Mouse (Mus musculus) adipocyte (in vitro differentiated cells): ENCODE measurements around the gene Fam241b.

Experiments
- DNase-seq: peaks from one replicate; pipeline ENCODE4 v3.0.0-alpha.2; 2016; ENCODE audit warnings: low spot score

Fam241b gene

GRCm38 (mm10) chr10:62070636-62071035 is 73.1 kb downstream of the Fam241b start:
- no peak for DNase-seq

GRCm38 (mm10) chr10:62069946-62070345 is 73.8 kb downstream of the Fam241b start:
- DNase-seq, result no peak

- DNase-seq, result no peak
Observed at GRCm38 (mm10) chr10:62069398-62069797, 74.3 kb downstream of the Fam241b start.

- DNase-seq, result no peak
Observed at GRCm38 (mm10) chr10:62068532-62068931, 75.2 kb downstream of the Fam241b start.

- DNase-seq, result no peak
Observed at GRCm38 (mm10) chr10:62066213-62066612, 77.5 kb downstream of the Fam241b start.

- no peak for DNase-seq
Observed at GRCm38 (mm10) chr10:62062786-62063185, 80.9 kb downstream of the Fam241b start.

GRCm38 (mm10) chr10:62060969-62061678 is 82.6 kb downstream of the Fam241b start:
- no peak for DNase-seq

- DNase-seq, result no peak
Observed at GRCm38 (mm10) chr10:62060224-62060913, 83.4 kb downstream of the Fam241b start.

- no peak for DNase-seq
Observed at GRCm38 (mm10) chr10:62058508-62059375, 85.0 kb downstream of the Fam241b start.
